Mouse (Mus musculus): Measurements from ENCODE around the gene Nrip2.

The Nrip2 gene

DNA sequence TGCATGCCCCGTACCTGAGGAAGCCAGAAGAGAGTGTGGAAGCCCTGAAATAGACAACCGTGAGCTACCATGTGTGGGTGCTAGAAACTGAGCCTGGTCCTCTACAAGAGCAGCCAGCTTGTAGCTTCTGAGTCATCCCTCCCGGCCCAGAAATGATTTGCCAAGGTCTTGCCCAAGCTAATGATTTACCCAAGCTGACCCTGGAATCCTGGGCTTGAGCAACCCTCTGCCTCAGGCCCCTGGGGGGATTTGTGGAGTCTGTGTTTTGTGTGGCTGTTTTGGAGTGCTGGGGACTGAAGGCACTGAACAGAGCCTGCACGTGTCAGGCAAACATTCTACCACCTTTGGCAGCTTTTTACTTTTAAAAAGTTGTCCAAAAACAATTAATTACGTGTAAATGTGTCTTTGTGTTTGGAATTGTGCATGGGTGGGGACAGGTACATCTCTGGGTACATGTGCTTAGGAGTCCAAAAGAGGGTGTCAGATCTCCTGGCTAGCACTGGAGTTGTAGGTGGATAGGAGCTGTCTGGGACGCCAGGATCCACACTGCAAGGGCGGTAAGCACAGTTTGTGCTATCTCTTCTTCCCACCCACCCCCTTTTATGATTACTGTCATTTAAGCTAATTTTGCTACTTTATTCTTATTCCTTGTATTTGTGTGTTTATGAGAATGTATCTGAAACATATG lies 1.4 kb upstream of the Nrip2 start:
- no peak for DNase-seq (ENCODE audit: low read depth)

DNA sequence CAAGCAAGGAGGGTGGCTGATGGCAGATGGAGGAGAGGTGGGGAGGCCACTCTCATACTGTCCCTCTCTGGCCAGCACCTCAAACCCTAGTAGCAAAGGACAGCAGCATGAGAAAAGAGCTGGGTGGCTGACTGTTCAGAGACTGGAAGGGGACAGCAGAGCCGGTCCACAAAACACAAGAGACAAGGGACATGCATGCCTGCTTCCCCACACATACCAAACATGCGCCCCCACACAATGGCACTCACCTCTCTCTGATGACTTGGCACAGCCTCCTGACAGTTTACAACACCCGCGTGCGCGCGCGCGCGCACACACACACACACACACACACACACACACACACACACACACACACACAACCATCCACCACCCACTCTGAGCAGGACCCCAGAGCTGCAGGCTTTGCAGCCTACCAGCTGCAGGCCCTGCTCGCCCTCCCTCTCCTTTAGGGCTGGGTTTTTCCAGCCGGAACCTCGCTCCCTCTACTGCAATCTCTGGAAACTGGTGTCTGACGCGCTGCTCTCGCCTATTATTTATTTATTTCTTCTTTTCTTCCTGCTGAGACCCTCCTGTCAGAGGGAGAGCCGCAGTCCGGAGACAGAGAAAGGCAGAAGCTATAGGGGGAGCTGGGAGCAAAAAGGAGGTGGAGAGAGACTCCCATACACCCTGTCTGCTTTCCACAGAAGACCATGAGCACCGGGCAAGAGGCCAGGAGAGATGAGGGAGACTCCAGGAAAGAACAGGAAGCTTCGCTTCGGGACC lies 507 bp downstream of the Nrip2 start:
- no peak for DNase-seq (ENCODE audit: low read depth)

DNA sequence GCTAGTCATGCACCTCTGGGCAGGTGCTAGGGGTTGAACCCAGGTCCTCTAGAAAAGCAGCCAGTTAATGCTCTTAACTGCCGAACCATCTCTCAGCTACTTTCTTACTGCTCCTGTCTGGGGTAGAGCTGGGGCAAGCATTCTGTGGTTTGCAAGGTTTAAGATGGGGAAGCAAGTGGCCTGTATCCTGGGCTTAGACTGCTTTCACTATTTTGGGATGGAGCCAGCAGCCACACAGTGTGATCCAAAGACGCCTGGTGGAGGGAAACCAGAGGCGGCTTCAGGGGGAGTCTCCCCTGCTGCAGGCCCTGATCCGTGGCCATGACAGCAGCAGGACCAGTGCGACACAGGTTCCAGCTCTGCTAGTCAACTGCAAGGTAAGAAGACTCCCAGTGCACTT lies 5.6 kb downstream of the Nrip2 start:
- DNase-seq (ENCODE audit: low read depth): no peak

DNA sequence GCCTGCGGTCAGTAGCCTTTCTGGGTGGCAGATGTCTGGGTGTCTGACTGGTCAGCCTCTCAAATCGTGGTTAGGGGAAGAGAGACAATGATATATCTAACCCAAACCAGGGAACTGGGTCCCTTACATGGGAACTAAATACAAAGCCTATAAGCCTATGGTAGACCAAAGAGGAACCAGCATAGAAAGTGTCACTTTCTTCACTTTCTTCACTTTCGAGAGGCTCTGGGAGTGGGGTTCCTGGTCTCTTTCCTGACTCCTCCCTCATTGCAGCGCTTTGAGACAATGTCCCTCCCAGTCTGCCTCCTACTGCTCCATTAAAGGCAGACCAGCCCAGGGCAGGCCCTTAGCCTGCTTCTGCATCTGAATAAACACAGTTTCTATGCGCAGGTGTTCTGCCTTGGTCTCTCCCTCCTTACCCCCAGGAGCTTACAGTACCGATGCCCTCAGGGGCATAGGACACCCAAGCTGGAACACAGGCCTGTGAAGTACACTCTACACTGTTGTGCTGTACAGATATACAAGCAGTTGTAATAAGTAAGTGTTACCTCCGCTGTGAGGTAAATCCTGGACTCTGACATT lies 9.5 kb downstream of the Nrip2 start:
- no peak for DNase-seq (ENCODE audit: low read depth)

DNA sequence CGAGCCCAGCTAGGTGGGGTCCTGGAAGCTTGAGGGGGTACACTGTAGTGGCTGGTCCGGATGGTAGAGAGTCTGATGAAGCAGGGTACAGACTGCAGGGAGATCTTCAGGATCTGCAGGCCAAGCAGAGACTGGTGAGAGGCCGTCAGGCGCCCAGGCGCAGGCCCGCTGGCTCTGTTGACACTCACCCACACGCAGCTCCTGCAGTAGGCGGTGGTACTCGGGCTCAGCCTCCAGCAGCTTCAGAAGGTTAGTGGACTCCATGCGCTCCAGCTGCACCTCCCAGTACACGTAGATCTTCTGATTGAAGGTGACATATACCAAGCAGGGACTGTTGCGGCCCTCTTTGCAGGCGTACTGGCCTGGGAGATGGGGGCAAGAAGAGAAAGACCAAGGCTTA lies 11.2 kb downstream of the Nrip2 start:
- DNase-seq (ENCODE audit: low read depth): no peak

DNA sequence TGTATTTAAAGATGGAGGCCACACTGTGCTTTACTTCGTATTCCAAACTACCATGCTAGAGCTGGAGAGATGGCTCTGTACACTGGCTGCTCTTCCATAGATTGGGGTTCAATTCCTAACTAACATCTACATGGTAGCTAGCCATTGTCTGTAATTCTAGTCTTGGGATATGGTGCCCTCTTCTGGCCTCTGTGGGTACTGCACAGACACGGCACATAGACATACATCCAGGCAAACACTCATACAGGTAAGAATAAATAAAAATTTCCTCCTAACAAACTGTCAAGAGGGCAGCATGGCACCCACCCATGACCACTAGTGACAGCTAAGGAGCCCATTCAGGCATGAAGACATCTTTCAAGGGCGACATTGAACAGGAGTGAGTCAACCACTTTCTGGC lies 12.0 kb downstream of the Nrip2 start:
- DNase-seq (ENCODE audit: low read depth): peak; percentile 84

DNA sequence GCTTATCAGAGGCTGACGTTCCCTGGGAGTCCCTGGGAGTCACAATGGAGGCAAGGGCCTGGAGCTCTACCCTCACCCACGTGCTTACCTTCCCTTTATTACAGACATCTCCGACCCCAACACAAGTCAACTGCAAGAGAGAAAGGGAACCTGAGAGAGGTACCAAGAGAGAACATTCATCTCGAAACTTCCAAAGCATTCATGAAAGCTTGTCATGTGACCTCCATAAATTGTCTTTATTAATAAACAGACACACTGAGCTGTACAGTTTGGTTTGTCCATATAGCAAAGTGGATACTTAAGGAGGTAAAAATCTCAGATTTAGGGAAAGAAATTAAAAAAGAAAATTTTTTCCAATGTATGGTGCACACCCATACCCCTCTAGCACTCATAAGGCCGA lies 17.1 kb downstream of the Nrip2 start:
- no peak for DNase-seq (ENCODE audit: low read depth)

DNA sequence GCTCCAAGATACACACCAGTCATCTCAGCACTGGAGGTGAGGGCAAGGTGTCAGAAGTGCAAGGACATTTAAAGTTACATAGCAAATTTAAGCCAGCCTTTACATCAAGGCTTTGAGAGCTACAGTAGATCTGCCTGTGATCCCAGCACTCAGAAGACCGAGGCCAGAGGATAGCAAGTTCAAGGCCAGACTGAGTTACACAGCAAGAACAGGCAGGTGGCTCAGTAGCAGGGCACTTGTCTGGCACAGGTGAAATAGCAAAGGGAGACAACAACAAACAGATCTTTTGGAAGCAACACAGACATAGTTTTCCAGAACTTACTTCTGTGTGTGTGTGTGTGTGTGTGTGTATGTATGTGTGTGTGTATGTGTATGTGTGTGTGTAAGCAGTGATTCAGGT lies 19.0 kb downstream of the Nrip2 start:
- DNase-seq (ENCODE audit: low read depth): no peak

DNA sequence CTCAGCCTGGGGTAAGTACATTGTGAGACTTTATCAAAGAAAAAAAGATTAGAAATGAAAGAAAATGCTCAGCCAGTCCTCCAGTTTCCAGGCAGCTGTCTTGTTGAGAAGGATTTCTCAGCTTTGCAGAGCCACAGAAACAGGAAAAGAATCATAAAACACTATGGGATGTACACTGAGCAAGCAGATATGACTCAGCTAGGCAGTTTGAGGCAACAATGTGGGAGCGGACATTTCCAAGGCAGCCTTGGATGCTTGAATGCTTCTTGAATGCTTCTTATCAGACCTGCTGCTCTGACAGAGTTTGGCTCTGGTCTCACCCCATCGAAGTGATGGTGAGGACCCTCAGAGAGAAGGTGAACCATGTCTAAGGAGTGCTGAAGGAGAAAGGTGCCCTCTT lies 21.9 kb downstream of the Nrip2 start:
- DNase-seq (ENCODE audit: low read depth): no peak

DNA sequence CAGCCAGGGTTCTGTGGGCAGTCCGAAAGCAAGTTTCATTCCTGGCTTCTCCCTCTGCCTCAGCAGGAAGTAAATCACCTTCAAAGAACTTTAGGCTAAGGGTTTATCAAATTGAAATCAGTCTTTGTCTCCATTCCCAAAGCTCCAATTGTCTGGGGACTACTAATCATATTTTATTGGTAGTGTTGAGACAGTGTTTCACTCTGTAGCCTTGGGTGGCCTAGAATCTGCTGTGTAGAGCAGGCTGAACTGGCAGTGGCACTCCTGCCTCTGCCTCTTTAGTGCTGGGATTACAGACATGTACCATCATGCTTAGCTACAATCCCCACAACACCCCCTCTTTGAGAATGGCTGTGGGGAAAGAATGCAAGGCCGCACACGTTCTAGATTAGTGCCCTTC lies 22.4 kb downstream of the Nrip2 start:
- DNase-seq (ENCODE audit: low read depth): no peak

DNA sequence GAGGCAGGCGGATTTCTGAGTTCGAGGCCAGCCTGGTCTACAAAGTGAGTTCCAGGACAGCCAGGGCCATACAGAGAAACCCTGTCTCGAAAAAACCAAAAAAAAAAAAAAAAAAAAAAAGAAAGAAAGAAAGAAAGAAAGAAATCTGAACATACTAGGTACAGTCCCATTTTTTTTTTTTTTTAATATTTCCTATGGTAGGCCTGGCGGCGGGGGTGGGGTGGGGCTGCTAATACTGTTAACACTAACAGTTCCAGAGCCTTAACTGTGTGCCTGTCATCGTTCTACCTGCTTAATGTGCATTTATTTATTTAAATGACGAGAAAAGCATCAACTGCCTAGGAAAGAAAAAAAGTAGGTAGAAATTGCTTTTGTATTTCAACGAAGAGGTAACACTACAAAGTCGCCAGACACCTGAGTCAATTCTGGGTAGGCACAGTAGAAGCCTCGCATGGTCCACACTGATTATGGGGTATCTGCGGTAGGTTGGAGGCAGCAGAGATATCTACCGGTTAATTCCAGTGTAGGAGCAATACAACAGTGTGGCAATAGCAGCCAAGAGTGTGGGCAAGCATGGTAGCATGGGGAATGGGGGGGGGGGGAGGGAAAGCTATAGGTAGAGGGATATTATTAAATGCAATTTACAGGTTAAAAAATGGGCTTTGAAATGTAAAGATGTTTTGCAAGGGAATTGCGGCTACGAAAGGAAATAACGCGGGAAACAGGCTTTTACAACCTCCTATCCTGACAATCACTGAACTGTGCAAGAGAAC lies 24.6 kb downstream of the Nrip2 start:
- DNase-seq (ENCODE audit: low read depth): no peak

DNA sequence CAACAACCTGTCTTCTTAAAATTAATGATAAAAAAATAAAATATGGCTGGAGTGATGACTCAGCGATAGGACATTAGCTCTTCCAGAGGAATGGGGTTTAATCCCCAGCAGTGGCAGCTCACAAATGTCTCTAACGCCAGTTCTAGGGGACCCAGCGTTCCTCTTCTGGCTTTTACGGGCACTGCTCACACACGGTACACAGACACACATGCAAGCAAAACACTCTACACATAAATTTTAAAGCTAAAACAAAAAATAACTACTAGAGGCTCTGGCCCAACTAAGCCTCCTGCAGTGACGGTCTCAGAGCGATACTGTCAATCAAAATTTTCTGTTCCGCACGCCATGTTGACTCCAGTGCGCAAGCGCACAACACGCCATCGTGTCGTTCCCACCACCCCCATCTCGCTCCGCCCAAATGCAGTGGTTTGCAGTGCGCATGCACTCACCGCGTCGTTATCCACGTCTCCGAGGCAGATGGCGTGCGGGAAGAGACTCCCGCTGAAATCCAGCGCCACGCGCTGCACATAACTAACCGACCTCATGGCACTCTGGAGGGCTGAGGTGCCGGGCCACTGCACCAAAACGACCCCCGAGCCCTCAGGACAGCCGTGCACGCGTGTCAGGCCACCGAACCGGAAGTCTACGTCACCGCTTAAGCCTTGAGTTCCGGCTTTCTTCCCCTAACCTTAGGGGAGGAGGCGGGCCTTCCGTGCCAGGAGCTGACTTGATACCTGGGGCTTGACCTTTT lies 25.3 kb downstream of the Nrip2 start, which contains the start of gene Itfg2:
TSS of gene Itfg2 (minus strand) at position 663 of the 751 bp plus-strand sequence.
- peak; percentile 100 for DNase-seq (ENCODE audit: low read depth)

DNA sequence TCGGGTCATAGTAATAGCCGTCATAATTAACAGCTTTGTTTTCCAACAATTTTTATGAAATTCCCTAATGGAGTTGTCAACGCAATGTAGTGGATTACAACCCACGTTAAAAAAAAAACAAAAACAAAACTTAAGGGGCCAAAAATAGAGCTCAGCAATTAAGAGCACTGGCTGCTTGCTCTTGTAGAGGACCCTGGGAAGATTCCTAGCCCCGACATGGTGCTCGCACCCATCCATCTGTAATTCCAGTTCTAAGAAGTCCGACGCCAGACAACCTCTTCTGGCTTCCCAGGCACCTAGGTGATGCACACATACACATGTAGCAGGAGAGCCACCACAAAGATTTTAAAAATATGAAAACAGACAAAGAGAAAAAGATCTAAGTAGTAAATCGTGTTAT lies 25.9 kb downstream of the Nrip2 start:
- no peak for DNase-seq (ENCODE audit: low read depth)

DNA sequence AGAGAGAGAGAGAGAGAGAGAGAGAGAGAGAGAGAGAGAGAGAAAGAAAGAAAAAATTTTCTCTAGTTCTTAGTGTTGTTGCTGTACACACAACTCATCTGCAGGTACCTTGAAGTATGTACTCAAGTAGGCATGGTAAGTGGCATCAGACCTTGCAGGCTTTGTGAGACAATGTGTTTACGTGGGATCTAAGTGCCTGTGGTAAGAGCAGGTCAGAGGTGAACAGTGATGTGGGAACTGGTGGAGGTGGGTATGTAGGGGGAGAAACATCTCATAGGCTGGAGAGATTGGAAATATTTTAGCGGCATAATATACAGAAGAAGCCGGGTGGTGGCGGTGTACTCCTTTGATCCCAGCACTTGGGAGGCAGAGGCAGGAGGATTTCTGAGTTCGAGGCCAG lies 28.5 kb downstream of the Nrip2 start:
- no peak for DNase-seq (ENCODE audit: low read depth)

DNA sequence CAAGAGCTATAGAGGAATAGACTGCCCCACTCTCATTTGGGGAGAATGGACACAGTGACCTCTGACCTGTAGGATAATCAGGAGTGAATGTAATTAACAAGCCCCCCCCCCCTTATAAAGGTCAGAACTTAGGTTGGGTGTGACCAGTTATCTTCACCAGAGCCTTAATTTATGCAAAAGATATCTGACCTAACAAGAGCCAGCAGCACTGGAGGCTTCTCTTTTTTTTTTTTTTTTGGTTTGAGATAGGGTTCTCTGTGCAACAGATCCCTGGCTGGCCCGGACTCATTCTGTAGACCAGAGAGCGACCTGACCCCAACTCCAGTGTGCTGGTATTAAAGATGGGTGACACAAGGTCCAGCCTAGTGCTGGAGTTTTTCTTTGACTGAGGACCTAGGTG lies 30.2 kb downstream of the Nrip2 start:
- no peak for DNase-seq (ENCODE audit: low read depth)

DNA sequence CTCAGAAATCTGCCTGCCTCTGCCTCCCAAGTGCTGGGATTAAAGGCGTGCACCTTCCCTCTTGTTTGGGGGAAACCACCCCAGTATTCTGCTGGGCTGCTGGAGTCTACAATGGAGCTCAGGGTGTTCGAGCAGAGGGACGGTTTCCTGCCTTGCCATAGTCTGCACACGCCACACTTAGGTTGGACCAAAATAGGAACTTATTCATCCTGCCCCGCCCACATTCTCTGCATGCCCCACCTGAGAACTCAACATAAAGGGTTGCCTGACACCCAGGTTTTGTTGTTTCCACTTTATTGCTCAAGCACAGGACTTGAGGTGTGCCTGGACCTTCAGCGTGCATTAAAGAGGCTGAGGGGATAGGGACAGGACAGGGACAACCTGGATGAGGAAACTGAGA lies 30.7 kb downstream of the Nrip2 start:
- no peak for DNase-seq (ENCODE audit: low read depth)

DNA sequence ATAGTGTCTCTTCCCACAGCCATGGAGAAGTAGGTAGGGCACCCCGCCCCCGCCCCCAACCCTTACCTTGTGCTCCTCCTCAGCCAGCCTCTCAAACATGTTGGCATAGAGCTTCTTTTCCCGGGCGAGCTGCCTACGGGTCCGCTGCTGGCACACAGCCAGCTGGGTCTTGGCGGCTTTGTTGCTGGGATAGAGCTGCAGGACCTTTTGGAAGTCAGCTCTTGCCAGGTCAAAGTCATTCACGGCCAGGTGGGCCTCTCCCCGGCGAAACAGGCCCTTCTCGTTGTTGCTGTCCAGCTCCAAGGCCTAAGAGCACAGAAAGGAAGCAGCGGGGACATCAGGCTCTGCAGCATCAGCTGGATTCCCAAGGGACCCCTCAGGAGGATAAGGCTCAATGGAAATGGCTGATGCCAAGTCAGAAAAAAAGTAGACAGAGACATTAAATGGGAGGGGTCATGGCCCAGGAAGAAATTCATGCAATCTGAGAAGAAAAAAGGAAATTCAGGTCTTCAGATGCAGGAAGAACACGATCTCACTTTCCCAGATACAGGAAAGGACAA lies 33.3 kb downstream of the Nrip2 start:
- DNase-seq (ENCODE audit: low read depth): no peak

DNA sequence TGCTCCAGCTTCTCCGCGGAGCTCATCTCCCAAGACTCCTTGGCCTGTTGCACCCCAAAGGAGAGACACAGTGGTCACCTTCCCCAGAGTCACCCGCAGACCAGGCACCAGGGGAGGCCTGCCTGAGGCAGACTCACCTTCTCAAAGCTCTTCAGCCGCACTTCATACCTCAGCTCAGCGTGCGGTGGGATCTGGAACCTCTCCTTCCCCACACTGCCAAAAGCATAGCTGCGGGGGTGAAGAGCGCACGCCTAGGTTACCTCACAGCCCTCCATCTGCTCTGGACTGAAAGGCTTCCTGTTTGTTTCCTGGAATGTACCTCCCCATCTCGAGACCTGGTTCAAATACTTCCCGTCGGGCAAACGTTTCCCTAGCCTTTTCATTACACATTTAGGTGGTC lies 34.5 kb downstream of the Nrip2 start:
- DNase-seq (ENCODE audit: low read depth): no peak

DNA sequence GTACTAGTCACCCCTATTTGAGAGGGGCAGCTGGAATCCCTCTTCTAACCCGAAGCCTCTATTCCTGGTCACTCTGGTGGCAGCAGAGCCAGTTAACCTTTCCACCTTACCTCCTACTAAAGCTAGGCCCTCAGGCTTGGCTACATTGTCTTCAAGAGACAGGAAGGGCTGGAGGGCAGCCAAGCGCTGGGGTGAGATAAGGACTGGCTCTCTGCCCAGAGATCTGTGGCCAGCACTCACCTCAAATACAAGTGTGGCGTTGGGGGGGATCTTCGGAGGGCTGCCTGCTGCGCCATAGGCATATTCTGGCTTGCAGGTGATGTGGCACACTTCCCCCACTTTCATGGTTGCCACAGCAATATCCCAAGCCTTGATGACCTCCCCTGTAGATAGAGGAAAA lies 36.4 kb downstream of the Nrip2 start:
- DNase-seq (ENCODE audit: low read depth): no peak

DNA sequence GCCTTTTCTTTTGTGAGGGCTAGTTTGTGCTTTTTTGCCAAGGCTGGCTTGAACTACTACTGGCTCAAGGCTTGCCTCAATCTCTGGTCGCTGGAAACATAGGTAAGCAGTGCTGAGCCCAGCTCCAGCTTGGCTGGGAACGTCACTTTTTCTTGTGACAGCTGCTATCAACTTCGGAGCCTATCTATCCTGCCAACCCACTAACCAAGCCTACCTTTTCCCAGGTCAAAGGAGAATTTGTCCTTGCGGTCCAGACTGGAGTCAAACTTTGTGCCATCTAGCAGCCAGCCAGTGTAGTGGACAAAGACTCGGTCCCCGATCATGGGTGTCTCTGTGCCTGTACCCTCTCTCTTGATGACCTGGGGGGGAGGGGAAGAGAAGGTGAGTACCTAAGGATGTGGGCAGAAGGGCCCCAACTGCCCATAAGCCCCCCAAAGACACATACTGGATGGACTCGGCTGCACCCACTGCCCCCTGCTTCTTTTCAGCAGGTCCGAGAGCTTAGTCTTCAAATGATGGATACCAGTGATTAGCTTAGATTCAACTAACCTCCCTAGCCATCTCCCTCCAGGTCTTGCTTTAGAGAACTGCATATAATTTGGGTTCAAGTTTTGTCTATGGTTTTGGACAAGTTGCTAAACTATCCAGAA lies 37.4 kb downstream of the Nrip2 start:
- no peak for DNase-seq (ENCODE audit: low read depth)

DNA sequence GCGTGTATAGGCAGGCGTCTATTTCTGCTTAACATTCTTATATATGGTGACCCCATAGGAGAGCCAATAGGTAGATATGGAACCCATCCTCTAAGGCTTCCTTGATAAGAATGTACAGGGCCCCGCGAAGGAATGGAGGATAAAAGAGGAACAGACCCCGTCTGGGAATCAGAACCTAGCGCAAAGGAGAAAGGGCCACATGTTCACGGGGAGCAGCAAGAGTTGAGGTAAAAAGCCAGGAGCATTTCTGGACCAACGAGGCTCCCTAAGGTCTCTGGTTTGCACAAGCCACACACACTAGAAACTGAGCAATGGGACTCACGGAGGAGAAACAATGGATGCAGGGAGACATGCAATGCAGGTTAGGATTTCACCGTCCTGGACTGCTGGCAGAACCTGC lies 38.2 kb downstream of the Nrip2 start:
- DNase-seq (ENCODE audit: low read depth): no peak
